17 mouse cellular contexts compared by ENCODE assay signal in the genomic region with DNA sequence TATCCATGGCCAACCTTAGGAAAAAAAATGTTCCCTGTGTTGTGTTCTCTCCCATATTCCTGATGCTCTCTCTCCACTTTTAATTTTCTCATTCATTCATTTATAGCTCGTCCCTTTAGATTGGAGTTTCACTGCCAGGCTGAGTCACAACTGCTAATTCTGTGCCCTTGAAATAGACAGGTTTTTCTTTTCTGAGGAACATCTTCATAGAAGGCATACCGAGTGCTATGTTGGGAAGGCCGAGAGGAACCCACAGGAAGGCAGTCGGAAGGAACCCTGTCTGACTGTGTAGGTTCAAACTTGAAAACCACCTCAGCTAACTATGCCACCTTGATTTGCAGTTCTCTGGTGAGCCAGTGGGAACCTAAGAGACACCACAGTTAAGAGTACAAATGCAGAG.
"Had no signal": no experiment of that assay in that cellular context is flagged by ENCODE, and none has a peak within 500 bp of the region (broad histone marks: within the 10 kb centered on the region; RNA-seq: fewer than 3 reads in every experiment).

No protein-coding gene starts in this region.

- H3K4me2 ChIP-seq: lung, embryonic 15.5 days; midbrain, embryonic 11.5 days; midbrain, embryonic 13.5 days; midbrain, embryonic 15.5 days; neural tube, embryonic 12.5 days; stomach, embryonic 15.5 days had no signal

- ATAC-seq: lung, postnatal 0 days; midbrain, embryonic 13.5 days; midbrain, embryonic 15.5 days had no signal

- H3K9me3 ChIP-seq: lung, embryonic 15.5 days; megakaryocyte, embryonic 14.5 days; midbrain, embryonic 13.5 days; midbrain, embryonic 15.5 days; neural tube, embryonic 12.5 days; stomach, embryonic 15.5 days had no signal

- H3K27me3 ChIP-seq: lung, embryonic 15.5 days; midbrain, embryonic 13.5 days; midbrain, embryonic 15.5 days; neural tube, embryonic 12.5 days; stomach, embryonic 15.5 days had no signal

- H3K4me1 ChIP-seq: megakaryocyte, embryonic 14.5 days; midbrain, embryonic 15.5 days; neural tube, embryonic 12.5 days had no signal

- H3K4me3 ChIP-seq: lung, embryonic 15.5 days; megakaryocyte, embryonic 14.5 days; midbrain, embryonic 13.5 days; midbrain, embryonic 15.5 days; neural tube, embryonic 12.5 days; stomach, embryonic 15.5 days had no signal

- H3K36me3 ChIP-seq: lung, embryonic 15.5 days; midbrain, embryonic 13.5 days; midbrain, embryonic 15.5 days; neural tube, embryonic 12.5 days; stomach, embryonic 15.5 days had no signal

- DNase-seq: lung, adult 2 months; lung, postnatal 14 days; lung, postnatal 36 days; thymus, adult 18-20 months; thymus, postnatal 14 days; thymus, postnatal 36 days had no signal

- H3K27ac ChIP-seq: liver, embryonic 14.5 days; lung, embryonic 15.5 days; macrophage; midbrain, embryonic 13.5 days; midbrain, embryonic 15.5 days; neural tube, embryonic 12.5 days; stomach, embryonic 15.5 days; stomach, postnatal 0 days had no signal

- H3K9ac ChIP-seq: liver, embryonic 14.5 days; lung, embryonic 15.5 days; midbrain, embryonic 13.5 days; midbrain, embryonic 15.5 days; neural tube, embryonic 12.5 days; stomach, embryonic 15.5 days had no signal
